Mouse (Mus musculus) intestine, embryonic 14.5 days (tissue): ENCODE data around the gene Nudt9. TPM values are rescaled to one million over a fixed set of nuclear protein-coding genes. Genes with fewer than 3 reads are reported as not detected.

ENCODE experiments used
- ATAC-seq: fragments of 200-750 bp; cut with Nextera tagmentation; replicated peaks from 2 replicates; pipeline ENCODE4 v1.8.0; 2017; ENCODE audit warnings: low read depth, moderate number of reproducible peaks, moderate TSS enrichment, moderate library complexity; ENCODE audit not compliant: low FRiP score, low TSS enrichment
- DNase-seq: peaks from one replicate; pipeline ENCODE4 v3.0.0-alpha.2; 2018; ENCODE audit warnings: low spot score
- H3K27ac ChIP-seq: fragments of 300-500 bp; sonication (generic); 2 replicates; pipeline ENCODE4 v1.5.1; 2014; ENCODE audit warnings: low read depth, mild to moderate bottlenecking, control low read depth
- H3K27me3 ChIP-seq: fragments of 300-500 bp; sonication (generic); replicated peaks from 2 replicates; pipeline ENCODE4 v1.6.1; 2014; ENCODE audit warnings: low read length, control low read depth; ENCODE audit not compliant: control insufficient read depth, insufficient read depth
- H3K36me3 ChIP-seq: fragments of 300-500 bp; sonication (generic); 2 replicates; pipeline ENCODE4 v1.6.1; 2014; ENCODE audit warnings: low read length, control low read depth; ENCODE audit not compliant: control insufficient read depth, insufficient read depth
- H3K4me1 ChIP-seq: fragments of 300-500 bp; sonication (generic); replicated peaks from 2 replicates; pipeline ENCODE4 v1.6.1; 2014; ENCODE audit warnings: low read length, control low read depth, mixed read lengths; ENCODE audit not compliant: control insufficient read depth, insufficient read depth
- H3K4me2 ChIP-seq: fragments of 300-500 bp; sonication (generic); 2 replicates; pipeline ENCODE4 v1.6.1; 2014; ENCODE audit warnings: low read length
- H3K4me3 ChIP-seq: fragments of 300-500 bp; sonication (generic); 2 replicates; pipeline ENCODE4 v1.5.1; 2014; ENCODE audit warnings: low read depth, low read length, control low read depth, mixed read lengths
- H3K9ac ChIP-seq: fragments of 300-500 bp; sonication (generic); 2 replicates; pipeline ENCODE4 v1.6.1; 2014; ENCODE audit warnings: mild to moderate bottlenecking, low read length
- H3K9me3 ChIP-seq: fragments of 300-500 bp; sonication (generic); 2 replicates; pipeline ENCODE4 v1.6.1; 2016; ENCODE audit warnings: low read length, control low read depth; ENCODE audit not compliant: control insufficient read depth
- WGBS: fragments of 180-500 bp; shearing (Covaris S2); extraction: QIAGEN DNeasy Blood & Tissue Kit; methylation state at CpG from one replicate; pipeline ENCODE4 v1.1.7; 2014; 5-methylcytosine and 5-hydroxymethylcytosine counted together
- polyA plus RNA-seq: library from polyadenylated mRNA; unstranded; fragments of >200 nt; fragmentation: Nextera tagmentation; extraction: Ambion mirVana; gene quantifications from 2 replicates; pipeline ENCODE4 v1.2.1, GENCODE M21; 2014

The Nudt9 gene
- polyA plus RNA-seq, 1 experiment from 2014 or later, result 59.4 TPM

GRCm38 (mm10) chr5:104077508-104077907, 31.4 kb downstream of the Nudt9 start, which contains the start of gene Gm17660:
Gene Gm17660, minus strand, starts transcription at chr5:104077608.
- ATAC-seq (no peak), DNase-seq (no peak)
- peak within 1 kb of the TSS; percentile 15 for H3K4me2 ChIP-seq
- H3K36me3 ChIP-seq, result 0 out of 2 replicates have a peak, but pooled peaks cover 6% of the 10 kb centered on the region
- no peaks in the 10 kb centered on the region; the same call in 1 of the 2 replicates for H3K4me1 ChIP-seq
- H3K4me3 ChIP-seq, result no peak within 1 kb of the TSS
- H3K9me3 ChIP-seq, result no peaks in the 10 kb centered on the region
- 95% methylated on average over 7 of the region's 7 CpGs for WGBS
- H3K27ac ChIP-seq, result no peak within 1 kb of the TSS
- no peaks in the 10 kb centered on the region for H3K27me3 ChIP-seq
- no peak within 1 kb of the TSS for H3K9ac ChIP-seq

GRCm38 (mm10) chr5:104080736-104081135, 34.6 kb downstream of the Nudt9 start:
- no peaks in the 10 kb centered on the region for H3K9me3 ChIP-seq
- H3K4me2 ChIP-seq, result no peak overlapping the region
- DNase-seq, result no peak
- no peak overlapping the region for H3K9ac ChIP-seq
- no peak overlapping the region for H3K27ac ChIP-seq
- 90% methylated on average over 6 of the region's 6 CpGs for WGBS
- no peak overlapping the region for H3K4me3 ChIP-seq
- H3K27me3 ChIP-seq, result no peaks in the 10 kb centered on the region
- H3K36me3 ChIP-seq, result peaks cover 19% of the 10 kb centered on the region; the same call in 1 of the 2 replicates
- H3K4me1 ChIP-seq, result no peaks in the 10 kb centered on the region; the same call in 1 of the 2 replicates
- ATAC-seq, result no peak

- Histone ChIP-seq H3K9me3 (no peaks in the 10 kb centered on the region), H3K27ac (no peak overlapping the region), H3K4me1 (no peaks in the 10 kb centered on the region), H3K9ac (no peak overlapping the region), H3K4me3 (no peak overlapping the region), H3K27me3 (no peaks in the 10 kb centered on the region), H3K36me3 (peaks cover 44% of the 10 kb centered on the region), H3K4me2 (no peak overlapping the region)
- no peak for DNase-seq
- ATAC-seq, result no peak
- WGBS, result 93% methylated on average over 9 of the region's 9 CpGs
These were observed 39.3 kb downstream of the Nudt9 start for GRCm38 (mm10) chr5:104085366-104085765.

- Histone ChIP-seq H3K4me1 (no peaks in the 10 kb centered on the region; the same call in 1 of the 2 replicates), H3K4me2 (no peak overlapping the region), H3K9ac (no peak overlapping the region), H3K27me3 (no peaks in the 10 kb centered on the region), H3K27ac (no peak overlapping the region), H3K9me3 (no peaks in the 10 kb centered on the region), H3K4me3 (no peak overlapping the region), H3K36me3 (peaks cover 32% of the 10 kb centered on the region)
- DNase-seq, result no peak
- ATAC-seq, result no peak
- WGBS, result 71% methylated on average over 2 of the region's 2 CpGs
These were observed 43.6 kb downstream of the Nudt9 start for GRCm38 (mm10) chr5:104089751-104090150.

- DNase-seq (no peak), ATAC-seq (0 out of 2 replicates have a peak, but pooled peaks have one; percentile 5)
- Histone ChIP-seq H3K36me3 (peaks cover 3% of the 10 kb centered on the region; the same call in 1 of the 2 replicates), H3K27ac (peak overlapping the region; percentile 87), H3K27me3 (no peaks in the 10 kb centered on the region), H3K4me2 (peak overlapping the region; percentile 32), H3K4me1 (peaks cover 13% of the 10 kb centered on the region), H3K4me3 (no peak overlapping the region), H3K9ac (no peak overlapping the region), H3K9me3 (no peaks in the 10 kb centered on the region)
- 34% methylated on average over 11 of the region's 11 CpGs for WGBS
These were observed 49.4 kb downstream of the Nudt9 start for GRCm38 (mm10) chr5:104095416-104096077.

- H3K27me3 ChIP-seq, result no peaks in the 10 kb centered on the region
- WGBS, result 40% methylated on average over 16 of the region's 16 CpGs
- H3K4me2 ChIP-seq, result peak overlapping the region; percentile 32
- peaks cover 3% of the 10 kb centered on the region; the same call in 1 of the 2 replicates for H3K36me3 ChIP-seq
- peaks cover 13% of the 10 kb centered on the region for H3K4me1 ChIP-seq
- H3K9ac ChIP-seq, result no peak overlapping the region
- ATAC-seq (peak; percentile 71), DNase-seq (peak; percentile 70)
- H3K27ac ChIP-seq, result peak overlapping the region; percentile 87
- no peak overlapping the region for H3K4me3 ChIP-seq
- H3K9me3 ChIP-seq, result no peaks in the 10 kb centered on the region
These were observed 50.2 kb downstream of the Nudt9 start for GRCm38 (mm10) chr5:104096078-104096938.

GRCm38 (mm10) chr5:104101678-104102531, 55.8 kb downstream of the Nudt9 start:
- DNase-seq (no peak), ATAC-seq (no peak)
- no peaks in the 10 kb centered on the region for H3K36me3 ChIP-seq
- H3K9ac ChIP-seq, result no peak overlapping the region
- no peak overlapping the region for H3K4me2 ChIP-seq
- no peaks in the 10 kb centered on the region for H3K27me3 ChIP-seq
- no peak overlapping the region for H3K27ac ChIP-seq
- WGBS, result 33% methylated on average over 10 of the region's 10 CpGs
- no peaks in the 10 kb centered on the region for H3K9me3 ChIP-seq
- H3K4me3 ChIP-seq, result no peak overlapping the region
- peaks cover 15% of the 10 kb centered on the region for H3K4me1 ChIP-seq

GRCm38 (mm10) chr5:104103171-104103570, 57.1 kb downstream of the Nudt9 start:
- no peak for DNase-seq
- no peak overlapping the region for H3K4me3 ChIP-seq
- H3K27me3 ChIP-seq, result no peaks in the 10 kb centered on the region
- no peak for ATAC-seq
- no peaks in the 10 kb centered on the region for H3K36me3 ChIP-seq
- 48% methylated on average over 4 of the region's 4 CpGs for WGBS
- H3K9me3 ChIP-seq, result no peaks in the 10 kb centered on the region
- no peak overlapping the region for H3K9ac ChIP-seq
- H3K4me2 ChIP-seq, result no peak overlapping the region
- H3K27ac ChIP-seq, result no peak overlapping the region
- H3K4me1 ChIP-seq, result peaks cover 18% of the 10 kb centered on the region
